Mouse (Mus musculus) heart, postnatal 36 days (tissue): ENCODE measurements around the gene Zfp759. TPM values are rescaled to one million over a fixed set of nuclear protein-coding genes. Genes with fewer than 3 reads are reported as not detected.

ENCODE experiments used
- total RNA-seq, 2 experiments: library from RNA; stranded (reverse); gene quantifications; 2 replicates each; pipeline ENCODE4 v1.2.3; 2021

Gene Zfp759
- total RNA-seq, 2 experiments from 2014 or later = 5.0 to 5.9 TPM

Other genes with a start within 250 kb of the Zfp759 start
- under 1 TPM; 0.81 to 0.97 TPM for gene Gm10767, start 216.7 kb upstream of the Zfp759 start, total RNA-seq
- 1 to 10 TPM; 1.1 to 1.6 TPM for gene Zfp712, start 60.5 kb upstream of the Zfp759 start, total RNA-seq
- gene Zfp708, start 23.7 kb upstream of the Zfp759 start, total RNA-seq = 1 to 10 TPM in 1 of 2 experiments, under 1 TPM in 1; 0.60 to 1.6 TPM
- gene Gm28557, start 13.1 kb upstream of the Zfp759 start, total RNA-seq = 1 to 10 TPM; 2.9 to 3.0 TPM
- gene Rslcan18, start 5.4 kb upstream of the Zfp759 start, total RNA-seq = 1 to 10 TPM in 1 of 2 experiments, under 1 TPM in 1; 0.95 to 1.1 TPM
- 1 to 10 TPM; 2.7 to 3.1 TPM for gene Rsl1, start 51.5 kb downstream of the Zfp759 start, total RNA-seq
- gene Zfp455, start 72.8 kb downstream of the Zfp759 start, total RNA-seq = 1 to 10 TPM in 1 of 2 experiments, under 1 TPM in 1; 0.84 to 1.3 TPM
- gene Zfp458, start 156.8 kb downstream of the Zfp759 start, total RNA-seq = 1 to 10 TPM; 2.0 to 2.5 TPM
- 1 to 10 TPM; 2.0 to 5.2 TPM for gene Zfp457, start 184.8 kb downstream of the Zfp759 start, total RNA-seq
- gene Zfp595, start 210.9 kb downstream of the Zfp759 start, total RNA-seq = 1 to 10 TPM; 1.9 to 2.2 TPM
- gene Gm28044, start 238.9 kb downstream of the Zfp759 start, total RNA-seq = 1 to 10 TPM; 1.4 TPM
- 1 to 10 TPM; 1.1 to 1.5 TPM for gene Zfp953, start 238.9 kb downstream of the Zfp759 start, total RNA-seq